Mouse (Mus musculus) megakaryocyte, embryonic 14.5 days (primary cell): ENCODE data around the gene Khdrbs2.

ENCODE experiments used
- FLI1 ChIP-seq: IDR thresholded peaks from 2 replicates; pipeline ENCODE4 v1.6.1; 2012; ENCODE audit warnings: low read length, inconsistent platforms, mixed read lengths
- GATA1 ChIP-seq: IDR thresholded peaks from 3 replicates; pipeline ENCODE4 v1.6.1; 2012; ENCODE audit warnings: mixed read lengths, low read length, inconsistent platforms, borderline replicate concordance

DNA sequence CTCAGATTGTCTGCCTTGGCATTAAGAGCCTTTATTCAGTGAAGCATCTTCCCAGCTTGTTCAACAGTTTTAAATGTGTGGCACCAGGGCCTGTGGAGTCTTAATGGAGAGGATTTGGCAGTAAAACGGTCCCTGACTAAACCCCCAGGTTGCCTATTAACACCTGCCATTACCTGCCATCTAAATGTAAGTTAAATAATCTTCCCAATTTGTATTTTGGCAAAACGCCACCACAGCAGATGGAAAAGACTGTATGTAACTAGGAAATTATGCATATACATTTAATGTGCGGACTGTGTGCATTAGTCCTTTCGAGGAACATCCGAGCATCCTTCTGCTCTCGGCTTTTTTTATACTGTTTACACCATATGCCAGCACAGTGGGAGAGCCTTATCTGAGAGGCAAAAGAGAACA lies 290.6 kb downstream of the Khdrbs2 start:
- TF ChIP-seq GATA1, result no peak
- TF ChIP-seq FLI1, result no peak
